Mouse (Mus musculus) MEL (cell line): ENCODE measurements around the gene Ddx43.

Experiments
- CHD2 ChIP-seq: IDR thresholded peaks from 2 replicates; pipeline ENCODE4 v1.6.1; 2011; ENCODE audit warnings: low read length, improper control_type of control experiment
- E2F4 ChIP-seq: IDR thresholded peaks from 2 replicates; pipeline ENCODE4 v1.6.1; 2011; ENCODE audit warnings: low read depth, low read length, improper control_type of control experiment, borderline replicate concordance
- ETS1 ChIP-seq: IDR thresholded peaks from 2 replicates; pipeline ENCODE4 v1.6.1; 2012; ENCODE audit warnings: low read depth, mild to moderate bottlenecking, inconsistent platforms, low read length, improper control_type of control experiment, moderate library complexity
- RAD21 ChIP-seq: IDR thresholded peaks from 2 replicates; pipeline ENCODE4 v1.6.1; 2011; ENCODE audit warnings: mild to moderate bottlenecking, low read depth, low read length, improper control_type of control experiment

- TF ChIP-seq RAD21 (no peak), ETS1 (no peak), E2F4 (no peak), CHD2 (no peak)
Measured at GRCm38 (mm10) chr9:78386947-78387346, 8.6 kb upstream of the Ddx43 start.
